Mouse (Mus musculus) kidney, adult 2 months (tissue): ENCODE data around the gene Wdfy1.

Experiments
- CTCF ChIP-seq: fragments of 200-500 bp; conservative IDR thresholded peaks from 2 replicates; pipeline ENCODE4 v1.5.1; 2011; ENCODE audit warnings: low read depth, mild to moderate bottlenecking, control low read depth, low read length, moderate library complexity, mixed read lengths; ENCODE audit not compliant: insufficient read depth, insufficient read length
- POLR2A ChIP-seq: fragments of 200-500 bp; IDR thresholded peaks from one replicate; pipeline ENCODE4 v1.6.1; 2011; ENCODE audit warnings: low read depth, low read length, control low read depth

GRCm38 (mm10) chr1:79774164-79774780 lies 1.7 kb downstream of the Wdfy1 start:
- TF ChIP-seq POLR2A (no peak), CTCF (no peak)
